Mouse (Mus musculus): Measurements from ENCODE around the gene 1700031F05Rik. TPM values are rescaled to one million over a fixed set of nuclear protein-coding genes. Genes with fewer than 3 reads are reported as not detected.

Gene 1700031F05Rik
- not detected for polyA plus RNA-seq (2014; fragmentation: Illumina TruSeq; extraction: RNeasy Lipid Tissue Mini Kit (QIAGEN cat#74804); ENCODE audit: low read depth, low replicate concordance)

DNA sequence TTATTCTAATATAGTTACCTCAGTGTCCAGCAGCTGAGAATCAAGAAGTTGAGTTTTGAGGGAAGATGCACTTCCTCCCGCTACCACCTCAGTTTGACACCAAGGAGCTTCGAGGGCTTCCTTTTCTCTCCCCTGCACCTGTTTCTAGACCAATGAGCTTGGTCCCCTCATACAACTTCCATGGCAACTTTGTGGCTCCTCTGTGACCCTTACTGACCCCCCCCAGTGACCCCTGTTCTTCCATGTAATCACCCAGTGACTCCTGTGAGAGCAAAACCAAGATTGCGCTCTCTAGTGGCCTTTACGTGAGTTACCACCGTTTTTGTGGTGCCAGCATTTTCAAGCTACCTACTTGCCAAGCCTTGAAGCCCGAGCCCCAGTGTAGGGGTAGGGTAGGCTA, at the start of gene 1700031F05Rik:
1700031F05Rik (minus strand) TSS at position 101 of the 400 bp plus-strand sequence.

DNA sequence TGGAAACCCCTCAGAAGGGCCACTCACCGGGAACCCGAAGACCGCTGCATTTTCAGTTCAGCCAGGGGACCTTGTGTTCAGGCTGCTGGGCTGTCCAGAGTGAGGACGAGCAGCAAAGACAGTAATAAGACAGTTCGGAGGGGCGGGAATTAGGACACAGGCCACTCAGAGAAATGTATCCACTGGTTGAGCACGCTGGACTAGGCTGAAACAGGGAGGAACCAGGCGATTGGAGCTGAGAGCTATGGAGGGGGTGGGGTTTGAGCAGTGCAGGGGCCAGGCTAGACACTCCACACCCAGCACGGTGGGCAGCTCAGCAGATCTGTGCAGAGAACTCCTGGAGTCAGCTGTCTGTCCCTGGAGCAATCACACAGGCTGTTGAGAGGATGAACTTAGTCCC, 40.8 kb upstream of the 1700031F05Rik start, which contains the start of the genes Dmrtc1a and 1700011M02Rik:
Dmrtc1a (minus strand) TSS at position 101 of the 400 bp plus-strand sequence.
1700011M02Rik (plus strand) TSS at position 319 of the 400 bp plus-strand sequence.

DNA sequence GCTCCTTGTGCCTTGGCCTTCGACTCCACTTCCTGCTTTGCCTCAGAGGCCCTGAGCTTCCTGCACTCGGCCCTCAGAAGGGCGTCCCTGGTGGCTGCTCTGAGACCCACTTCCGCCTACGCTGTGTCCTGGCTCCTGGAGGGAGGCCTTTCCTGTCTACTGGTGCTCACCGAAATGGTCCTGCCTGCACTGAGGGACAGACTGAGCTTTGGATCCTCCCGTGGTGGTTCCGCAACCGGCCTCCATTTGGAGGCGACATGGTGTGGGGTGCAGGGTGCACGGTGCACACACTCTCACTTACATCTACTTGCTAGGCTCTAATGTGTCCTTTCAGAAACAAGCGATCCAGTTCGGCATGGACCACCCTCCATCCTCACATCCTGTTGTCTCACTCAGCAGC, 13.3 kb downstream of the 1700031F05Rik start, which contains the start of gene Dmrtc1c2:
Dmrtc1c2 (minus strand) TSS at position 101 of the 400 bp plus-strand sequence.

Other genes starting within 250 kb of the 1700031F05Rik start
- 3.1 TPM for gene Phka1, start 223.7 kb downstream of the 1700031F05Rik start, polyA plus RNA-seq (2014; fragmentation: Illumina TruSeq; extraction: RNeasy Lipid Tissue Mini Kit (QIAGEN cat#74804); ENCODE audit: low read depth, low replicate concordance)
- gene Gm3880, start 181.0 kb downstream of the 1700031F05Rik start, polyA plus RNA-seq (2014; fragmentation: Illumina TruSeq; extraction: RNeasy Lipid Tissue Mini Kit (QIAGEN cat#74804); ENCODE audit: low read depth, low replicate concordance): not detected
- gene Gm9112, start 160.3 kb downstream of the 1700031F05Rik start, polyA plus RNA-seq (2014; fragmentation: Illumina TruSeq; extraction: RNeasy Lipid Tissue Mini Kit (QIAGEN cat#74804); ENCODE audit: low read depth, low replicate concordance): not detected
- gene Dmrtc1b, start 160.1 kb downstream of the 1700031F05Rik start, polyA plus RNA-seq (2014; fragmentation: Illumina TruSeq; extraction: RNeasy Lipid Tissue Mini Kit (QIAGEN cat#74804); ENCODE audit: low read depth, low replicate concordance): not detected
- not detected for gene Dmrtc1c1, start 65.0 kb downstream of the 1700031F05Rik start, polyA plus RNA-seq (2014; fragmentation: Illumina TruSeq; extraction: RNeasy Lipid Tissue Mini Kit (QIAGEN cat#74804); ENCODE audit: low read depth, low replicate concordance)
- gene Dmrtc1c2, start 13.4 kb downstream of the 1700031F05Rik start, polyA plus RNA-seq (2014; fragmentation: Illumina TruSeq; extraction: RNeasy Lipid Tissue Mini Kit (QIAGEN cat#74804); ENCODE audit: low read depth, low replicate concordance): not detected
- not detected for gene Dmrtc1a, start 40.7 kb upstream of the 1700031F05Rik start, polyA plus RNA-seq (2014; fragmentation: Illumina TruSeq; extraction: RNeasy Lipid Tissue Mini Kit (QIAGEN cat#74804); ENCODE audit: low read depth, low replicate concordance)
- not detected for gene 1700011M02Rik, start 40.9 kb upstream of the 1700031F05Rik start, polyA plus RNA-seq (2014; fragmentation: Illumina TruSeq; extraction: RNeasy Lipid Tissue Mini Kit (QIAGEN cat#74804); ENCODE audit: low read depth, low replicate concordance)
- gene 1700018G05Rik, start 60.4 kb upstream of the 1700031F05Rik start, polyA plus RNA-seq (2014; fragmentation: Illumina TruSeq; extraction: RNeasy Lipid Tissue Mini Kit (QIAGEN cat#74804); ENCODE audit: low read depth, low replicate concordance): not detected